Mouse (Mus musculus): ENCODE results near the gene Limk2. TPM values are rescaled to one million over a fixed set of nuclear protein-coding genes. Genes with fewer than 3 reads are reported as not detected.

Gene Limk2
- polyA plus RNA-seq, 1 experiment from 2014 or later: 49.1 TPM

- peaks cover 3% of the 10 kb centered on the region; the same call in 1 of the 2 replicates for H3K36me3 ChIP-seq (ENCODE audit: insufficient read depth)
- DNase-seq (peak; percentile 45), ATAC-seq (ENCODE audit: insufficient read depth) (peak; percentile 48)
- no peaks in the 10 kb centered on the region for H3K9me3 ChIP-seq (ENCODE audit: low read depth, low read length)
- peak overlapping the region; percentile 95 for H3K27ac ChIP-seq (ENCODE audit: low read depth)
- peak overlapping the region; percentile 87 for H3K9ac ChIP-seq
- no peaks in the 10 kb centered on the region for H3K27me3 ChIP-seq (ENCODE audit: insufficient read depth, low read length)
- peak overlapping the region; percentile 93 for H3K4me2 ChIP-seq
- no peaks in the 10 kb centered on the region for H3K4me1 ChIP-seq (ENCODE audit: insufficient read depth)
- whole genome bisulfite sequencing: under 1% methylated on average over 18 of the region's 20 CpGs
- no peak for TF ChIP-seq CTCF (IDR thresholded peaks at IDR 0.05; ENCODE audit: low read depth)
- peak overlapping the region; percentile 86 for H3K4me3 ChIP-seq (ENCODE audit: low read depth, low read length)
These were observed 42.7 kb upstream of the Limk2 start for GRCm38 (mm10) chr11:3451701-3452163.

DNA sequence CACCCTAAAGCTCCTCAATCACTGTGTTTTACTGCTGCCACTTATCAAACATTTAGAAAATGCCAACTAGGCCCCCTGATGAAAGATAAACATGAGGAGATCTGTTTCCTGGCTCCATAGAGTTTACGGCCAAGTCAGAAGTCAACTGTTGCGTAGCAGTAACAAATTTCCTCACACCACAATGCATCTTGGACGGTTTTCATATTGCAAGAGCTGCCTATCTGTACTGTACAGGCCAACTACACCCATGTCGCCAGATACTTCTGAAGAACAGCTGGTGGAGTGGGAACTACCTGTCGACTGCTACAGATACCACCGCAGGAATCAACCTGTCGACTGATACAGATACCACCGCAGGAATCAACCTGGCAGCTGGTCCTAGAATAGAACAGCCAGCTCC, 35.9 kb upstream of the Limk2 start:
- H3K27ac ChIP-seq (ENCODE audit: low read depth): no peak overlapping the region
- no peak for DNase-seq

DNA sequence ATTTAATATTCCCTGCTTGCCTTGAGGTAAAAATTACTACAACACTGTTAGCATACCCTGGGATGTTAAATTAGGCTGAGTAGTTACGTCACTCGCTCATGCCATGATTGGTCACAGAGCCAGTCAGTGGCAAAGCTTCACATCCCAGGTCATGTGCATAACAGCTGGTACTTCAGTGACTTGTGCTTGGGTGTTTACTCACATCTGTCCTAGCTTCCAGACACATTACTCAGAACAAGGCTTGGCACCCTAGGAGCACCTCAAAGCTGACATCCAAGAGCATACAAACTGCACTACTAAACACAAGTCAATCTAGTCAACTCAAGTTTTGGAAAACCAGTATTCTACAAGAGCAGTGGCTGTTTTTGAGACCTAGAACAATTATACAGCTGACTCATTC, 34.1 kb upstream of the Limk2 start:
- Histone ChIP-seq H3K4me2 (no peak overlapping the region), H3K27me3 (ENCODE audit: insufficient read depth, low read length) (no peaks in the 10 kb centered on the region), H3K27ac (ENCODE audit: low read depth) (no peak overlapping the region), H3K4me3 (ENCODE audit: low read depth, low read length) (no peak overlapping the region), H3K9ac (no peak overlapping the region), H3K4me1 (ENCODE audit: insufficient read depth) (no peaks in the 10 kb centered on the region), H3K36me3 (ENCODE audit: insufficient read depth) (no peaks in the 10 kb centered on the region), H3K9me3 (ENCODE audit: low read depth, low read length) (no peaks in the 10 kb centered on the region)
- no peak for DNase-seq
- no peak for ATAC-seq (ENCODE audit: insufficient read depth)
- no peak for TF ChIP-seq CTCF (IDR thresholded peaks at IDR 0.05; ENCODE audit: low read depth)
- 93% methylated on average over 2 of the region's 2 CpGs for WGBS

More for the DNA sequence above, 35.9 kb upstream of the Limk2 start:
- no peaks in the 10 kb centered on the region for H3K9me3 ChIP-seq (ENCODE audit: low read depth, low read length)
- no peaks in the 10 kb centered on the region for H3K4me1 ChIP-seq (ENCODE audit: insufficient read depth)
- H3K4me3 ChIP-seq (ENCODE audit: low read depth, low read length): no peak overlapping the region
- no peak overlapping the region for H3K9ac ChIP-seq
- no peak for ATAC-seq (ENCODE audit: insufficient read depth)
- no peaks in the 10 kb centered on the region for H3K27me3 ChIP-seq (ENCODE audit: insufficient read depth, low read length)
- H3K36me3 ChIP-seq (ENCODE audit: insufficient read depth): no peaks in the 10 kb centered on the region
- 81% methylated on average over 8 of the region's 8 CpGs for WGBS
- no peak overlapping the region for H3K4me2 ChIP-seq
- TF ChIP-seq CTCF (IDR thresholded peaks at IDR 0.05; ENCODE audit: low read depth): no peak

- WGBS: 75% methylated on average over 4 of the region's 4 CpGs
These were observed 33.7 kb upstream of the Limk2 start for GRCm38 (mm10) chr11:3442677-3443076.

GRCm38 (mm10) chr11:3441696-3442443, 32.9 kb upstream of the Limk2 start:
- peak; percentile 48 for DNase-seq
- TF ChIP-seq CTCF (IDR thresholded peaks at IDR 0.05; ENCODE audit: low read depth): no peak
- Histone ChIP-seq H3K27me3 (ENCODE audit: insufficient read depth, low read length) (no peaks in the 10 kb centered on the region), H3K9me3 (ENCODE audit: low read depth, low read length) (no peaks in the 10 kb centered on the region), H3K27ac (ENCODE audit: low read depth) (no peak overlapping the region), H3K4me1 (ENCODE audit: insufficient read depth) (no peaks in the 10 kb centered on the region), H3K36me3 (ENCODE audit: insufficient read depth) (no peaks in the 10 kb centered on the region), H3K9ac (no peak overlapping the region), H3K4me2 (no peak overlapping the region), H3K4me3 (ENCODE audit: low read depth, low read length) (no peak overlapping the region)
- ATAC-seq (ENCODE audit: insufficient read depth): no peak; the same call in 1 of the 2 replicates

More at GRCm38 (mm10) chr11:3442677-3443076, 33.7 kb upstream of the Limk2 start:
- H3K4me3 ChIP-seq (ENCODE audit: low read depth, low read length): no peak overlapping the region
- DNase-seq (no peak), ATAC-seq (ENCODE audit: insufficient read depth) (no peak)
- no peak overlapping the region for H3K27ac ChIP-seq (ENCODE audit: low read depth)
- no peaks in the 10 kb centered on the region for H3K36me3 ChIP-seq (ENCODE audit: insufficient read depth)
- no peak overlapping the region for H3K9ac ChIP-seq
- H3K27me3 ChIP-seq (ENCODE audit: insufficient read depth, low read length): no peaks in the 10 kb centered on the region
- no peak for TF ChIP-seq CTCF (IDR thresholded peaks at IDR 0.05; ENCODE audit: low read depth)
- H3K9me3 ChIP-seq (ENCODE audit: low read depth, low read length): no peaks in the 10 kb centered on the region
- H3K4me2 ChIP-seq: no peak overlapping the region
- H3K4me1 ChIP-seq (ENCODE audit: insufficient read depth): no peaks in the 10 kb centered on the region

- no peaks in the 10 kb centered on the region for H3K4me1 ChIP-seq (ENCODE audit: insufficient read depth)
- WGBS: 94% methylated on average over 1 of the region's 1 CpGs
- no peak overlapping the region for H3K9ac ChIP-seq
- DNase-seq: no peak
- no peaks in the 10 kb centered on the region for H3K9me3 ChIP-seq (ENCODE audit: low read depth, low read length)
- ATAC-seq (ENCODE audit: insufficient read depth): no peak
- no peak for TF ChIP-seq CTCF (IDR thresholded peaks at IDR 0.05; ENCODE audit: low read depth)
- H3K27ac ChIP-seq (ENCODE audit: low read depth): no peak overlapping the region
- H3K4me3 ChIP-seq (ENCODE audit: low read depth, low read length): no peak overlapping the region
- H3K4me2 ChIP-seq: no peak overlapping the region
- H3K27me3 ChIP-seq (ENCODE audit: insufficient read depth, low read length): no peaks in the 10 kb centered on the region
- H3K36me3 ChIP-seq (ENCODE audit: insufficient read depth): no peaks in the 10 kb centered on the region
These were observed 28.6 kb upstream of the Limk2 start for GRCm38 (mm10) chr11:3437621-3438020.

DNA sequence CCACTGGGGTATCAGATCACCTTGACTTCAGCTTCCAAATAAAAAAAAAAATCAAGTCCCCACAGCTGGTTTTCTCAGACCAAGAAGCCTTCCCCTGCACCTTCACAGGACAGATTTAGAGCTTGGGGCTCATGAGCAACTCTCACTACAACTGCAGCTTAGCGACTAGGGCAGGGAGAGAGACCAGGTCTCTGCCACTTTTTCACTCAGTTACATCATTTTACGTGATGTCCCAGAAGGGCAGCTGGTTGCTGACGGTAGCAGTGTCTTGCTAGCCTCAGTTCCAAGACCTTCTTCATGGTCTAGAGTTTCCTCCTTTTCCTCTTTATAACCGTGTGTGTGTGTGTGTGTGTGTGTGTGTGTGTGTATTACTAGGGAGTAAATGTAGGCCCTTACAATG, 24.8 kb upstream of the Limk2 start:
- 87% methylated on average over 4 of the region's 4 CpGs for WGBS
- Histone ChIP-seq H3K4me1 (ENCODE audit: insufficient read depth) (no peaks in the 10 kb centered on the region), H3K4me2 (no peak overlapping the region), H3K27ac (ENCODE audit: low read depth) (no peak overlapping the region), H3K36me3 (ENCODE audit: insufficient read depth) (0 out of 2 replicates have a peak, but pooled peaks cover 4% of the 10 kb centered on the region), H3K27me3 (ENCODE audit: insufficient read depth, low read length) (no peaks in the 10 kb centered on the region), H3K9me3 (ENCODE audit: low read depth, low read length) (no peaks in the 10 kb centered on the region), H3K9ac (no peak overlapping the region), H3K4me3 (ENCODE audit: low read depth, low read length) (no peak overlapping the region)
- TF ChIP-seq CTCF (IDR thresholded peaks at IDR 0.05; ENCODE audit: low read depth): no peak
- DNase-seq: no peak
- no peak for ATAC-seq (ENCODE audit: insufficient read depth)

All from lung, embryonic 14.5 days (tissue).